Mouse (Mus musculus) kidney, postnatal 36 days (tissue): ENCODE measurements around the gene Srp9.
"Not testable (repeated sequence)": the region's sequence is repeated elsewhere in the genome, so short reads cannot be mapped to it uniquely, and the experiment has no call there.

ENCODE experiments used
- DNase-seq, 2 experiments: peaks; one replicate each; pipeline ENCODE4 v3.0.0; 2021 to 2022; ENCODE audit warnings: mixed read lengths in 2 of 2

Srp9 gene

DNA sequence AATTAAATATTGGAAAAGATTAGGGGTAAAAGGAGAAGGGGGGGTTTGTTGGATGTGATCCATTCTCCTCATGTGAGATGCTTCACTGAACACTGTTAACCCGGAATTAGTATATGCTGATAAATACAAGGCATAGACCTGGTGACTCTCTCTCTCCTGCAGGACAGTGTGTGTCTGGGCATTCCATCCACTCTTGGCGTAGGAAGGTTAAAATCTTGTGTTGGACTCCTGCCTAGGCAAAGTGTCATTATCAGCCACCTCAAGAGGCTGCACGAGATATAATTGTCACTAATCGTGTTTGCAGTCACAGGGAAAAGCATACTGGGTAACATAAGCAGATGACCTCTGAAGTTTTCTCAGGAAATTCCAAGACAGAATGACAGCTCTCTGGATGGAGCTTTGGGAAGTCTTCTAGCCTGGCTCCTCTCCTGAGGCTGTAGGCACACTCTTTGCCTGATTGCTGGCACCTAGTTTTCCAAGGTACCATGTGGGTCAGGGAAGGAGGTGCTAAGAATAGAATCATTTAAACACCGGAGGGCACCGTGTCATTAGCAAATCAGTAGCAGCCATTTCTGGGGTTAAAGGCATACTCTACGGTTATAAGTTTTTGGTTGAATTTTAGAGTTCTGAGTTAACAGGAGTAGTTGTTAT lies 24.5 kb downstream of the Srp9 start:
- no peak for DNase-seq

DNA sequence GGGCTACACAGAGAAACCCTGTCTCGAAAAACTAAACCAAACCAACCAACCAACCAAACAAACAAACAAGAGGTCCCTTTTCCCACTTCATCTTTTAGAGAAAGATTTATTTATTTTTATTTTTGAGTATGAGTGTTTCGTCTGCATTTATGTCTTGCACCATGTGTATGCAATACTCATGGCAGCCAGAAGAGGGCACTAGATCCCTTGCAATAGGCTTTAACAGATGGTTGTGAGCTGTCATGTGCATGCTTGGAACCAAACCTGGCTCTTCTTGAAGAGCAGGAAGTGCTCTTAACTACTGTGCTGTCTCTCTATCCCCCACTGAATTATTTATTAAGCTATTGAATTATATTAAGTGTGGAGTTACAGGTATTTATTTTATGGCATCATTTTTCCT lies 25.4 kb downstream of the Srp9 start:
- peak in 1 of 2 experiments; percentile 57 for DNase-seq

DNA sequence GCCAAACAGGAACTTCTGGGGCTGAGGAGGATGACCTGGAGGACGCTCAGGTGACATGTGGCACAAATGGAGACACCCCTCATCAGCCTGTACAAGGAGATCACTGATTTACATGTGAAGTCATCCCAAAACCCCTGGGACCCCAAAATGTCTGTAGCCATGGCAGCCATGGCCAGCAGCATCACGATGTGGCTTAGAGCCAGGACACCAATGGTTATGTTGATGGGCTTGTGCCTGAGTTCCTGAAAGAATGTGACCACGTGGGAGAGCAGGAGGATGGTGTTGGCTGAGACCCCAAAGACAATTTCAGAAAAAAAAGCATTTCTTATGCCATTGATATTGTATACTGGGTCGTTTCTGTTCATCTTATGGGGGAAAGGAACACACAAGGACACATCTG lies 33.2 kb downstream of the Srp9 start:
- DNase-seq: no peak

GRCm38 (mm10) chr1:182159575-182159974 lies 35.0 kb downstream of the Srp9 start:
- DNase-seq: no peak

DNA sequence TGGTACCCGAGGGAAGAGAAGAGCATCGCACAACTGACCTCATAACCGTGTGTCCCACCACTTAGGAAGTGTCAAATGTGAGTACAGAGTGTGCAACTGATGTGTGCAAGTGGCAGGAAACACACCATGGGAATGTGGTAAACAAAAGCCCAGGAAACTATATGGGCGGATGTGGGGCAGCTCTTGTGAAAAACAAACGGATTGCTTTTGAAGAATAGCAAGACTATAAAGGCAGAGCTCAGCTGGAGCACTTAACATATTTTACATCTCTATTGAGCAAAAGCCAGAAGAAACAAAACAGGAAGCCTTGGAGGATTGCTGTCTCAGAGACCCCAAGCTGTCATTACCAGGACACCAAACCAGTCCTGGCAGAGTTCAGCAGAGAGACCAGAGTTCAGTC lies 38.4 kb downstream of the Srp9 start:
- DNase-seq: no peak

- DNase-seq: no peak
Measured at GRCm38 (mm10) chr1:182164386-182164785, 39.8 kb downstream of the Srp9 start, which contains the start of gene Vmn1r1. Gene Vmn1r1, minus strand, starts transcription at chr1:182164486.

DNA sequence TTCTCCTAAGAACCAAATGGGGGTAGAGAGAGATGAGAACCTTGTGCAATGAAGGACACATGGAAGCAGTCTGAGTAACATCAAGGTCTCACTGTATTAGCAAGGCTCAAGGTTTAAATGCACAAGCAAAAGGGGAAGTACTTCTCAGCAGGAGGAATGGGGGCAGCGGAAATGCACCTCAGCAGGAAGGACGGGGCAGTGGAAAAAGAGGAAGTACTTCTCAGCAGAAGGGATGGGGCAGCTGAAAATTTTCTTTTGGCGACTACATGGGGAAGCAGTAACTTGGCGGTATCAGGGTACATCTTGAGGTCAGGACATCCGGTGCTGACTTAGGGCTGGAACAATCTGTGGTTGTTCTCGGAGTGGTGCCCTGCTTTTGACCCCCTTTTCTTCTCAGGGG lies 45.7 kb downstream of the Srp9 start:
- DNase-seq: not testable (repeated sequence)

DNA sequence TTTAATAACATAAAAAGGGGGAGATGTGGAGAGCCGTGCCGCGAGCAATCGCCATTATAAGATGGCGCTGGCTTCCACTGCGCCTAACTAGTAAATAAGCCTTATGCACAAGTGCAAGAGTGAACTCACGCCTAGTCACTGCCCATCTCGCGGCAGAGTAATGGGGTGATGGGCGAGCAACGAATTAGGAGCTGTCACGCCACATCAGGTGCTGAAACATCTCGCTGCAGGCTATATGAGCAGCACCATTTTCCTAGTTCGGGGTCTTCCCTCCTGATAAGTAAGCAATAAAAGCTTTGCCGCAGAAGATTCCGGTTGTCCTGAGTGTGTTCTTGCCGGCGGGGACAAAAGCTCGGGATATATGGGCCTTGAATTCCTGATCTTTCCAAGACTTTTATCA lies 52.4 kb downstream of the Srp9 start:
- DNase-seq: not testable (repeated sequence)

GRCm38 (mm10) chr1:182181456-182182305 lies 57.1 kb downstream of the Srp9 start:
- DNase-seq: no peak
